Mouse (Mus musculus) kidney, embryonic 15.5 days (tissue): ENCODE results near the gene Lipf. TPM values are rescaled to one million over a fixed set of nuclear protein-coding genes. Genes with fewer than 3 reads are reported as not detected.

ENCODE experiments used
- ATAC-seq: fragments of 200-750 bp; cut with Nextera tagmentation; replicated peaks from 2 replicates; pipeline ENCODE4 v1.8.0; 2017; ENCODE audit warnings: moderate TSS enrichment; ENCODE audit not compliant: low FRiP score
- H3K27ac ChIP-seq: fragments of 300-500 bp; sonication (generic); 2 replicates; pipeline ENCODE4 v1.5.1; 2015; ENCODE audit warnings: mild to moderate bottlenecking, inconsistent platforms
- H3K27me3 ChIP-seq: fragments of 300-500 bp; sonication (generic); 2 replicates; pipeline ENCODE4 v1.6.1; 2015; ENCODE audit warnings: inconsistent platforms
- H3K36me3 ChIP-seq: fragments of 300-500 bp; sonication (generic); 2 replicates; pipeline ENCODE4 v1.6.1; 2015; ENCODE audit warnings: inconsistent platforms
- H3K4me1 ChIP-seq: fragments of 300-500 bp; sonication (generic); 2 replicates; pipeline ENCODE4 v1.6.1; 2015; ENCODE audit warnings: inconsistent platforms
- H3K4me2 ChIP-seq: fragments of 300-500 bp; sonication (generic); 2 replicates; pipeline ENCODE4 v1.6.1; 2015; ENCODE audit warnings: moderate library complexity, mild to moderate bottlenecking, inconsistent platforms
- H3K4me3 ChIP-seq: fragments of 300-500 bp; sonication (generic); replicated peaks from 2 replicates; pipeline ENCODE4 v1.5.1; 2015; ENCODE audit warnings: mild to moderate bottlenecking, inconsistent platforms
- H3K9ac ChIP-seq: fragments of 300-500 bp; sonication (generic); 2 replicates; pipeline ENCODE4 v1.6.1; 2015; ENCODE audit warnings: mild to moderate bottlenecking, inconsistent platforms
- H3K9me3 ChIP-seq: fragments of 300-500 bp; sonication (generic); replicated peaks from 2 replicates; pipeline ENCODE4 v1.6.1; 2016; ENCODE audit warnings: inconsistent platforms
- WGBS: fragments of 180-500 bp; shearing (Covaris S2); methylation state at CpG from one replicate; pipeline ENCODE4 v1.1.7; 2015; ENCODE audit warnings: mixed read lengths; 5-methylcytosine and 5-hydroxymethylcytosine counted together
- polyA plus RNA-seq: library from polyadenylated mRNA; unstranded; fragments of >200 nt; fragmentation: Nextera tagmentation; extraction: Ambion mirVana; gene quantifications from 2 replicates; pipeline ENCODE4 v1.2.1, GENCODE M21; 2015

Lipf gene
- polyA plus RNA-seq, result 0.10 TPM in 1 of 2 replicates, not detected in the other

- Histone ChIP-seq H3K4me1 (no peaks in the 10 kb centered on the region), H3K4me2 (no peak within 1 kb of the TSS), H3K27me3 (no peaks in the 10 kb centered on the region), H3K9ac (no peak within 1 kb of the TSS), H3K36me3 (no peaks in the 10 kb centered on the region), H3K27ac (no peak within 1 kb of the TSS), H3K9me3 (no peaks in the 10 kb centered on the region), H3K4me3 (no peak within 1 kb of the TSS)
- ATAC-seq, result no peak
These were observed at the start of gene Lipf for GRCm38 (mm10) chr19:33960887-33961286. Gene Lipf (plus strand): TSS chr19:33961187.

DNA sequence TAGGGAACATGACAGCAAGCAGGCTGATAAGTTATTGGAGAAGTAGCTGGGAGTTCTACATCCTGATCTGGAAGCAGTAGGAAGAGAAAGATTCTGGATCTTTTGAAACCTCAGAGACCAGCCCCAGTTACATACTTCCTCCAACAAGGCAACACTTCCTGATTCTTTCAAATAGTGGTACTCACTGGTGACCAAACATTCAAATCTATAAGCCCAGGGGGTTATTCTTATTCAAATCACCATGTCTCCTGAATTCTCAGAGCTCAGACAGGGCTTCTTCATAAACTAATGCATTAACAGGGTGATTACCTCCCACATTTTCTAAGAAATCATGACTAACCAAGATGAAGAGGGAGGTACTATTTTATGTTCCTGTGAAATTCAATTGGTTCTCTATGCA, 36.9 kb upstream of the Lipf start:
- H3K9ac ChIP-seq, result no peak overlapping the region
- no peaks in the 10 kb centered on the region for H3K27me3 ChIP-seq
- ATAC-seq, result no peak
- H3K27ac ChIP-seq, result no peak overlapping the region
- no peak overlapping the region for H3K4me2 ChIP-seq
- no peak overlapping the region for H3K4me3 ChIP-seq
- H3K36me3 ChIP-seq, result no peaks in the 10 kb centered on the region
- H3K4me1 ChIP-seq, result no peaks in the 10 kb centered on the region
- H3K9me3 ChIP-seq, result no peaks in the 10 kb centered on the region

- Histone ChIP-seq H3K4me3 (no peak overlapping the region), H3K36me3 (no peaks in the 10 kb centered on the region), H3K4me2 (no peak overlapping the region), H3K9ac (no peak overlapping the region), H3K9me3 (no peaks in the 10 kb centered on the region), H3K27me3 (no peaks in the 10 kb centered on the region), H3K27ac (no peak overlapping the region), H3K4me1 (no peaks in the 10 kb centered on the region)
- ATAC-seq, result no peak
- WGBS, result 48% methylated on average over 3 of the region's 3 CpGs
These were observed 18.0 kb downstream of the Lipf start for GRCm38 (mm10) chr19:33979007-33979406.

GRCm38 (mm10) chr19:33983043-33983442, 22.1 kb downstream of the Lipf start:
- no peaks in the 10 kb centered on the region for H3K36me3 ChIP-seq
- H3K9me3 ChIP-seq, result no peaks in the 10 kb centered on the region
- no peak for ATAC-seq
- no peaks in the 10 kb centered on the region for H3K4me1 ChIP-seq
- no peaks in the 10 kb centered on the region for H3K27me3 ChIP-seq
- no peak overlapping the region for H3K4me2 ChIP-seq
- WGBS, result 21% methylated on average over 3 of the region's 3 CpGs
- no peak overlapping the region for H3K9ac ChIP-seq
- H3K27ac ChIP-seq, result no peak overlapping the region
- no peak overlapping the region for H3K4me3 ChIP-seq

- Histone ChIP-seq H3K27me3 (no peaks in the 10 kb centered on the region), H3K4me3 (no peak within 1 kb of the TSS), H3K4me1 (no peaks in the 10 kb centered on the region), H3K27ac (no peak within 1 kb of the TSS), H3K9ac (no peak within 1 kb of the TSS), H3K36me3 (no peaks in the 10 kb centered on the region), H3K9me3 (no peaks in the 10 kb centered on the region), H3K4me2 (no peak within 1 kb of the TSS)
- 86% methylated on average over 6 of the region's 6 CpGs for WGBS
- ATAC-seq, result no peak
These were observed 47.0 kb downstream of the Lipf start, which contains the start of gene Lipk for GRCm38 (mm10) chr19:34008002-34008401. Gene Lipk (plus strand): TSS chr19:34008290.

GRCm38 (mm10) chr19:34021440-34022172, 60.6 kb downstream of the Lipf start:
- Histone ChIP-seq H3K4me1 (no peaks in the 10 kb centered on the region), H3K9ac (no peak overlapping the region), H3K27me3 (no peaks in the 10 kb centered on the region), H3K27ac (no peak overlapping the region), H3K36me3 (no peaks in the 10 kb centered on the region), H3K4me2 (no peak overlapping the region), H3K9me3 (no peaks in the 10 kb centered on the region), H3K4me3 (no peak overlapping the region)
- no peak for ATAC-seq
- 80% methylated on average over 11 of the region's 11 CpGs for WGBS

DNA sequence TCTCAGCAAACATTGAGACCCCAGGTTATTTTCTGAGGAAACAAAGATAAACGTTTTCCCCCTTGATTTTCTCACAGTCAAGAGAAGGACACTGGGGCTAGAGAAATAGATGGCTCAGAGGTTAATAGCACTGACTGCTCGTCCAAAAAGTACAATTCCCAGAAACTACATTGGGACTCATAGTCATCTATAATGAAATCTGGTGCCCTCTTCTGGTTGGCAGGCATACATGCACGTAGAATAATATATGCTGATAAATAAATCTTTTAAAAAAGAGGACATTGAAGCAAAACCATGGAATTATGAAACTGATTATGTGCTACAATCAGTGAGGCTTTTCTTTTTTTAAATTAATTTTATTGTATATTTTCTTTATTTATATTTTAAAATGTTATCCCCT, 61.8 kb downstream of the Lipf start:
- Histone ChIP-seq H3K27me3 (no peaks in the 10 kb centered on the region), H3K9me3 (no peaks in the 10 kb centered on the region), H3K4me3 (no peak overlapping the region), H3K4me1 (no peaks in the 10 kb centered on the region), H3K9ac (no peak overlapping the region), H3K27ac (no peak overlapping the region), H3K4me2 (no peak overlapping the region), H3K36me3 (no peaks in the 10 kb centered on the region)
- no peak for ATAC-seq
- WGBS, result 42% methylated on average over 3 of the region's 3 CpGs

Other genes with a start within 250 kb of the Lipf start
- 0.32 TPM in 1 of 2 replicates, not detected in the other for gene Lipo2, start 209.8 kb upstream of the Lipf start, polyA plus RNA-seq
- 15.2 and 16.8 TPM in 2 replicates for gene Lipo3, start 199.2 kb upstream of the Lipf start, polyA plus RNA-seq
- not detected in 2 replicates for gene Lipo1, start 173.7 kb upstream of the Lipf start, polyA plus RNA-seq
- gene Lipk, start 47.1 kb downstream of the Lipf start, polyA plus RNA-seq, result not detected in 2 replicates
- gene Lipn, start 106.2 kb downstream of the Lipf start, polyA plus RNA-seq, result not detected in 2 replicates
- 0.19 TPM in 1 of 2 replicates, not detected in the other for gene Lipm, start 139.7 kb downstream of the Lipf start, polyA plus RNA-seq
- gene Ankrd22, start 204.9 kb downstream of the Lipf start, polyA plus RNA-seq, result 0.08 and 0.09 TPM in 2 replicates
- 4.3 and 5.0 TPM in 2 replicates for gene Stambpl1, start 231.0 kb downstream of the Lipf start, polyA plus RNA-seq